Mouse (Mus musculus): ENCODE measurements around the gene Cxcr1. TPM values are rescaled to one million over a fixed set of nuclear protein-coding genes. Genes with fewer than 3 reads are reported as not detected.
A peak's percentile ranks its signal among the peaks of the same experiment; 100 is the strongest.

Cxcr1 gene
- polyA plus RNA-seq, 1 experiment from 2014 or later = not detected

- 71% methylated on average over 5 of the region's 5 CpGs for WGBS
- no peak for ATAC-seq (ENCODE audit: insufficient number of reproducible peaks, low FRiP score, low TSS enrichment, low read depth)
Measured at GRCm38 (mm10) chr1:74203457-74203856, 9.0 kb upstream of the Cxcr1 start.

GRCm38 (mm10) chr1:74201048-74201844 is 6.8 kb upstream of the Cxcr1 start:
- H3K4me3 ChIP-seq (ENCODE audit: low read depth, low read length) = no peak overlapping the region
- no peaks in the 10 kb centered on the region for H3K27me3 ChIP-seq (ENCODE audit: control insufficient read depth, insufficient read depth, low read length)
- no peaks in the 10 kb centered on the region for H3K36me3 ChIP-seq (ENCODE audit: control insufficient read depth, insufficient read depth, low read length)
- 76% methylated on average over 7 of the region's 7 CpGs for WGBS
- ATAC-seq (ENCODE audit: insufficient number of reproducible peaks, low FRiP score, low TSS enrichment, low read depth) (no peak), DNase-seq (ENCODE audit: low spot score) (no peak)
- H3K9ac ChIP-seq (ENCODE audit: low read length) = no peak overlapping the region
- no peaks in the 10 kb centered on the region for H3K9me3 ChIP-seq (ENCODE audit: control insufficient read depth, low read length)
- no peak overlapping the region for H3K27ac ChIP-seq (replicated peaks; ENCODE audit: low read depth, low read length)
- no peaks in the 10 kb centered on the region for H3K4me1 ChIP-seq (ENCODE audit: control insufficient read depth, insufficient read depth, low read length)
- H3K4me2 ChIP-seq (ENCODE audit: low read depth, severe bottlenecking) = no peak overlapping the region

More at GRCm38 (mm10) chr1:74203457-74203856, 9.0 kb upstream of the Cxcr1 start:
- DNase-seq (ENCODE audit: low spot score) = no peak
- H3K4me3 ChIP-seq (ENCODE audit: low read depth, low read length) = no peak overlapping the region
- H3K9ac ChIP-seq (ENCODE audit: low read length) = no peak overlapping the region
- H3K4me1 ChIP-seq (ENCODE audit: control insufficient read depth, insufficient read depth, low read length) = no peaks in the 10 kb centered on the region
- H3K9me3 ChIP-seq (ENCODE audit: control insufficient read depth, low read length) = no peaks in the 10 kb centered on the region
- H3K27me3 ChIP-seq (ENCODE audit: control insufficient read depth, insufficient read depth, low read length) = no peaks in the 10 kb centered on the region
- H3K27ac ChIP-seq (replicated peaks; ENCODE audit: low read depth, low read length) = no peak overlapping the region
- no peaks in the 10 kb centered on the region for H3K36me3 ChIP-seq (ENCODE audit: control insufficient read depth, insufficient read depth, low read length)
- no peak overlapping the region for H3K4me2 ChIP-seq (ENCODE audit: low read depth, severe bottlenecking)

GRCm38 (mm10) chr1:74199046-74199445 is 4.6 kb upstream of the Cxcr1 start:
- DNase-seq (ENCODE audit: low spot score) (no peak), ATAC-seq (ENCODE audit: insufficient number of reproducible peaks, low FRiP score, low TSS enrichment, low read depth) (no peak)
- H3K27ac ChIP-seq (replicated peaks; ENCODE audit: low read depth, low read length) = no peak overlapping the region
- no peak overlapping the region for H3K4me2 ChIP-seq (ENCODE audit: low read depth, severe bottlenecking)
- no peaks in the 10 kb centered on the region for H3K4me1 ChIP-seq (ENCODE audit: control insufficient read depth, insufficient read depth, low read length)
- no peaks in the 10 kb centered on the region for H3K27me3 ChIP-seq (ENCODE audit: control insufficient read depth, insufficient read depth, low read length)
- 89% methylated on average over 8 of the region's 8 CpGs for WGBS
- H3K9me3 ChIP-seq (ENCODE audit: control insufficient read depth, low read length) = no peaks in the 10 kb centered on the region
- H3K36me3 ChIP-seq (ENCODE audit: control insufficient read depth, insufficient read depth, low read length) = no peaks in the 10 kb centered on the region
- no peak overlapping the region for H3K4me3 ChIP-seq (ENCODE audit: low read depth, low read length)
- H3K9ac ChIP-seq (ENCODE audit: low read length) = no peak overlapping the region

- Histone ChIP-seq H3K4me2 (ENCODE audit: low read depth, severe bottlenecking) (no peak overlapping the region), H3K4me3 (ENCODE audit: low read depth, low read length) (no peak overlapping the region), H3K36me3 (ENCODE audit: control insufficient read depth, insufficient read depth, low read length) (no peaks in the 10 kb centered on the region), H3K27me3 (ENCODE audit: control insufficient read depth, insufficient read depth, low read length) (no peaks in the 10 kb centered on the region), H3K9ac (ENCODE audit: low read length) (no peak overlapping the region), H3K27ac (replicated peaks; ENCODE audit: low read depth, low read length) (no peak overlapping the region), H3K9me3 (ENCODE audit: control insufficient read depth, low read length) (no peaks in the 10 kb centered on the region), H3K4me1 (ENCODE audit: control insufficient read depth, insufficient read depth, low read length) (no peaks in the 10 kb centered on the region)
- no peak for ATAC-seq (ENCODE audit: insufficient number of reproducible peaks, low FRiP score, low TSS enrichment, low read depth)
- WGBS = 87% methylated on average over 12 of the region's 12 CpGs
- no peak for DNase-seq (ENCODE audit: low spot score)
Measured at GRCm38 (mm10) chr1:74197726-74198470, 3.5 kb upstream of the Cxcr1 start.

DNA sequence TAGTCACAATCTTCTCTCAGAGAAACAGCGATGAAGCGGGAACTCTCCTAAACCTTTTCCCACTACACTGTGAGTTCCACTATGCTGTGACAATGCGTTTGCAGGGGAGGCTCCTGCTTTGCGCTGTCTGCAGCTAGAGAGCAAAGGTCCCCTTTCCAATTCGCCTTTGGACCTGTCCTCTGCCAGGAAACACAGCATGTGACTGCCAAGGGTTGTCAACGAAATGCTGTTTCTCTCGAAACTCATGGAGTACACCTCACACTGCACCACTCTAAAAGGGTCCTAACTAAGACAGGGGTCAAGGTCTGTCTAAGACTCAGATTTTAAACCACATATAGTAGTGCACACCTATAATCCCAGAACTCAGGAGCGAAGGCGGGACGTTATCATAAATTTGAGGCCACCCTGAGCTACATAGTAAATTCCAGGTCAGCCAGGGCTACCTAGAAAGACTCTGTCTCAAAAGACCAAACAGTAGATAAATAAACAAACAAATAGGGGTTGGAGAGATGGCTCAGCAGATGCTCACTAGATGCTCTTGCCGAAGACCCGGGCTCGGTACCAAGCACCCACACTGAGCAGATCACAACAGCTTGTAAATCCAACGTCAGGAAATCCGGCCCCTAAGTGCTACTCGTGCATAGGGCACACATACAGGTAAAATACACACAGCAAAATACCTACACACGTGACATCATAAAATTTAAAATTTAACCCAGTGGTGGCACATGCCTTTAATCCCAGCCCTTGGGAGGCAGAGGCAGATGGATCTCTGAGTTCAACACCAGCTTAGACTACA is 2.4 kb upstream of the Cxcr1 start:
- Histone ChIP-seq H3K4me2 (ENCODE audit: low read depth, severe bottlenecking) (no peak overlapping the region), H3K9ac (ENCODE audit: low read length) (no peak overlapping the region), H3K4me1 (ENCODE audit: control insufficient read depth, insufficient read depth, low read length) (no peaks in the 10 kb centered on the region), H3K27me3 (ENCODE audit: control insufficient read depth, insufficient read depth, low read length) (no peaks in the 10 kb centered on the region), H3K4me3 (ENCODE audit: low read depth, low read length) (no peak overlapping the region), H3K9me3 (ENCODE audit: control insufficient read depth, low read length) (no peaks in the 10 kb centered on the region), H3K36me3 (ENCODE audit: control insufficient read depth, insufficient read depth, low read length) (no peaks in the 10 kb centered on the region), H3K27ac (replicated peaks; ENCODE audit: low read depth, low read length) (no peak overlapping the region)
- ATAC-seq (ENCODE audit: insufficient number of reproducible peaks, low FRiP score, low TSS enrichment, low read depth) = no peak
- 80% methylated on average over 17 of the region's 17 CpGs for WGBS
- DNase-seq (ENCODE audit: low spot score) = no peak

DNA sequence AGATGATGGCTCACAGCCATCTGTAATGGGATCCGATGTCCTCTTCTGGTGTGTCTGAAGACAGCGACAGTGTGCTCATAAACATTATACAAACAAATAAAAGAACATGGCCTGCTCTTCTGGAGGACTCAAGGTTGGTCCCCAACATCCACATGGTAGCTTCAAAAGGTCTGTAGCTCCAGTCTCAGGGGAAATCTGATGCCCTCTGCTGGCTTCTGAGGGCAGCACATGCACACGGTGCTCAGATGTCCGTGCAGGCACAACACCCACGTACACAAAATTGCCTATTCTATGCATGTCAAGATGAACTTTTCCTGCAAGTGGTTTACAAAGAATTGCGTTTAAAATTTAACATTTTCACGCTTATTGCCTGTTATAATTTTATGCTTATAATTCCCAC is 1.5 kb upstream of the Cxcr1 start:
- no peak overlapping the region for H3K4me3 ChIP-seq (ENCODE audit: low read depth, low read length)
- no peaks in the 10 kb centered on the region for H3K36me3 ChIP-seq (ENCODE audit: control insufficient read depth, insufficient read depth, low read length)
- no peaks in the 10 kb centered on the region for H3K27me3 ChIP-seq (ENCODE audit: control insufficient read depth, insufficient read depth, low read length)

GRCm38 (mm10) chr1:74192711-74193110 is 1.7 kb downstream of the Cxcr1 start:
- no peaks in the 10 kb centered on the region for H3K27me3 ChIP-seq (ENCODE audit: control insufficient read depth, insufficient read depth, low read length)
- no peak overlapping the region for H3K4me3 ChIP-seq (ENCODE audit: low read depth, low read length)
- DNase-seq (ENCODE audit: low spot score) = no peak
- H3K4me2 ChIP-seq (ENCODE audit: low read depth, severe bottlenecking) = no peak overlapping the region
- WGBS = 89% methylated on average over 2 of the region's 2 CpGs
- no peak overlapping the region for H3K27ac ChIP-seq (replicated peaks; ENCODE audit: low read depth, low read length)
- no peaks in the 10 kb centered on the region for H3K36me3 ChIP-seq (ENCODE audit: control insufficient read depth, insufficient read depth, low read length)
- no peaks in the 10 kb centered on the region for H3K4me1 ChIP-seq (ENCODE audit: control insufficient read depth, insufficient read depth, low read length)
- H3K9me3 ChIP-seq (ENCODE audit: control insufficient read depth, low read length) = no peaks in the 10 kb centered on the region
- no peak overlapping the region for H3K9ac ChIP-seq (ENCODE audit: low read length)
- ATAC-seq (ENCODE audit: insufficient number of reproducible peaks, low FRiP score, low TSS enrichment, low read depth) = no peak

More for the DNA sequence above, 1.5 kb upstream of the Cxcr1 start:
- Histone ChIP-seq H3K9me3 (ENCODE audit: control insufficient read depth, low read length) (no peaks in the 10 kb centered on the region), H3K9ac (ENCODE audit: low read length) (no peak overlapping the region), H3K27ac (replicated peaks; ENCODE audit: low read depth, low read length) (no peak overlapping the region), H3K4me2 (ENCODE audit: low read depth, severe bottlenecking) (no peak overlapping the region), H3K4me1 (ENCODE audit: control insufficient read depth, insufficient read depth, low read length) (no peaks in the 10 kb centered on the region)
- no peak for ATAC-seq (ENCODE audit: insufficient number of reproducible peaks, low FRiP score, low TSS enrichment, low read depth)
- peak; percentile 58 for DNase-seq (ENCODE audit: low spot score)
- 42% methylated on average over 7 of the region's 7 CpGs for WGBS

GRCm38 (mm10) chr1:74190471-74190870 is 4.0 kb downstream of the Cxcr1 start:
- ATAC-seq (ENCODE audit: insufficient number of reproducible peaks, low FRiP score, low TSS enrichment, low read depth) (no peak), DNase-seq (ENCODE audit: low spot score) (no peak)
- Histone ChIP-seq H3K36me3 (ENCODE audit: control insufficient read depth, insufficient read depth, low read length) (no peaks in the 10 kb centered on the region), H3K9me3 (ENCODE audit: control insufficient read depth, low read length) (no peaks in the 10 kb centered on the region), H3K4me2 (ENCODE audit: low read depth, severe bottlenecking) (no peak overlapping the region), H3K27ac (replicated peaks; ENCODE audit: low read depth, low read length) (no peak overlapping the region), H3K9ac (ENCODE audit: low read length) (no peak overlapping the region), H3K4me3 (ENCODE audit: low read depth, low read length) (no peak overlapping the region), H3K27me3 (ENCODE audit: control insufficient read depth, insufficient read depth, low read length) (no peaks in the 10 kb centered on the region), H3K4me1 (ENCODE audit: control insufficient read depth, insufficient read depth, low read length) (no peaks in the 10 kb centered on the region)
- WGBS = 94% methylated on average over 7 of the region's 7 CpGs
